Mouse (Mus musculus) stomach, postnatal 0 days (tissue): ENCODE data around the gene Snx29. TPM values are rescaled to one million over a fixed set of nuclear protein-coding genes. Genes with fewer than 3 reads are reported as not detected.

Source experiments
- ATAC-seq: fragments of 200-750 bp; cut with Nextera tagmentation; 2 replicates; pipeline ENCODE4 v1.8.0; 2017; ENCODE audit not compliant: low FRiP score, low TSS enrichment
- DNase-seq: peaks from one replicate; pipeline ENCODE4 v3.0.0-alpha.2; 2016; ENCODE audit warnings: low spot score
- H3K27ac ChIP-seq: fragments of 300-500 bp; sonication (generic); replicated peaks from 2 replicates; pipeline ENCODE4 v1.5.1; 2014; ENCODE audit warnings: mild to moderate bottlenecking, control low read depth
- H3K27me3 ChIP-seq: fragments of 300-500 bp; sonication (generic); 2 replicates; pipeline ENCODE4 v1.6.1; 2014; ENCODE audit warnings: low read length; ENCODE audit not compliant: control insufficient read depth, insufficient read depth
- H3K36me3 ChIP-seq: fragments of 300-500 bp; sonication (generic); 2 replicates; pipeline ENCODE4 v1.6.1; 2014; ENCODE audit warnings: low read length, mixed read lengths; ENCODE audit not compliant: control insufficient read depth, insufficient read depth
- H3K4me1 ChIP-seq: fragments of 300-500 bp; sonication (generic); replicated peaks from 2 replicates; pipeline ENCODE4 v1.6.1; 2014; ENCODE audit warnings: antibody characterized with exemption; ENCODE audit not compliant: control insufficient read depth, insufficient read depth
- H3K4me2 ChIP-seq: fragments of 300-500 bp; sonication (generic); replicated peaks from 2 replicates; pipeline ENCODE4 v1.6.1; 2014; ENCODE audit warnings: low read depth, mild to moderate bottlenecking, control low read depth, moderate library complexity
- H3K4me3 ChIP-seq: fragments of 300-500 bp; sonication (generic); 2 replicates; pipeline ENCODE4 v1.5.1; 2014; ENCODE audit warnings: low read depth, low read length, control low read depth
- H3K9ac ChIP-seq: fragments of 300-500 bp; sonication (generic); 2 replicates; pipeline ENCODE4 v1.6.1; 2014; ENCODE audit warnings: mild to moderate bottlenecking, low read length, control low read depth, mixed read lengths
- H3K9me3 ChIP-seq: fragments of 300-500 bp; sonication (generic); 2 replicates; pipeline ENCODE4 v1.6.1; 2016; ENCODE audit warnings: low read length; ENCODE audit not compliant: control insufficient read depth
- CTCF ChIP-seq: IDR thresholded peaks from 2 replicates; pipeline ENCODE4 v1.5.1; 2016; ENCODE audit warnings: antibody characterized with exemption, low read depth, mild to moderate bottlenecking, moderate library complexity
- EP300 ChIP-seq: optimal IDR thresholded peaks from 2 replicates; pipeline ENCODE3; 2016; ENCODE audit warnings: antibody characterized with exemption
- WGBS: fragments of 180-500 bp; shearing (Covaris S2); extraction: QIAGEN DNeasy Blood & Tissue Kit; methylation state at CpG from one replicate; pipeline ENCODE4 v1.1.7; 2014; 5-methylcytosine and 5-hydroxymethylcytosine counted together
- polyA plus RNA-seq: library from polyadenylated mRNA; unstranded; fragments of >200 nt; fragmentation: Nextera tagmentation; extraction: Ambion mirVana; gene quantifications from 2 replicates; pipeline ENCODE4 v1.2.1, GENCODE M21; 2015

The Snx29 gene
- polyA plus RNA-seq, 1 experiment from 2014 or later, result 4.8 TPM

DNA sequence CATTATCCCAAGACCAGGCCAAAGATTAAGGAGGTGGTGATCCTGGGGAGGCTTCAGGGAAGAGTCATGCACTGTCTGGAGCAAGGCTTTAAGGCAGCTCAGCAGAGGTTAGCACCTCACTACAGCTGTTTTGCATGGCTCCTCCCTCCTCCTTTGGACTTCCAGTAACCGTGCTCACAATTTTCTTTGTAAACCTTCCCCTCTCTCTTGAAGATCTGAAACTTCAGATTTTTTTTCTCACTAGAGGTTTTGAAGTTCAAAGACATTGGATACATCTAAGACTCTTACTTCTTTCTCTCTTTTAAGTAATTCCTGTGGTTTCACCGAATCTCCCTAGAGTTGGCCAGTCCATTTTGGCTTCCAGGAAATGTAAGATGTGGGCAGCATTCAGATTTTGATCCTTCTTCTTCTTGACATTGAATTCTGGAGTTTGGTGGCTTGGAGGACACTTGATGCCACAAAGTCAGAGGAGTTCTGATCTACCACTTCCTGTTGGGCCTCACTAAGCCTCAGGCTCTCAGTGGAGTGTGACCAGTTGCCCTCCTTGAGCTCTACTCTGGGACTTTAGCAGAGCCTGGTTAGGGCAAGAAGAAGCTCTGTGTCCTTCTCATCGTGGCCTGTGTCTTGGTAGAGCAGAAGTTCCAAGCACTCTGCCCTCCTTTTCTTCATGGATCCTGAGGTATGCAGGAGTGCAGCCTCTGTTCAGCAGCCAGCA is 255.0 kb downstream of the Snx29 start:
- Histone ChIP-seq H3K4me2 (no peak overlapping the region), H3K4me3 (no peak overlapping the region), H3K9me3 (no peaks in the 10 kb centered on the region), H3K27ac (no peak overlapping the region), H3K36me3 (no peaks in the 10 kb centered on the region), H3K27me3 (no peaks in the 10 kb centered on the region), H3K4me1 (no peaks in the 10 kb centered on the region), H3K9ac (no peak overlapping the region)
- no peak for TF ChIP-seq EP300
- WGBS, result 68% methylated on average over 3 of the region's 3 CpGs
- ATAC-seq (no peak), DNase-seq (no peak)

DNA sequence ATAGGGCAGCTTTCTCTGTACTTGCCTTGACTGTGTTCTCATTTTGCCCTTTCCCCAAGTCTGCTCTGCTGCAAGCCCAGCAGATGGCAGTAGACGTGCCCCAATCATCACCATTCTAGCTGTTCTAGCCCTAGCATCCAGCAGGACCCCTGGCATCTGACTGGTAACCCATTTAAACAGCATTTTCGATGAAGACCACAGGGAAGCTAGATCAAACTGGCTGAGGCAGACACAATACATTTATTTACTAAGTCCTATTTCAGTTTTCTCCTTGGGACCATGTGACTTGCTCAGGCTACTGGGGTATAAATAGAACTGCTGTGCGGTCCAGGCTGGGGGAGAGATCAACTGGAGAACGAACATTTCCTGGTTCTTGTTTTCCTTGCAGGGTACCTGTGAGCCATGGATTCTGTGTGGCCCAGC is 257.0 kb downstream of the Snx29 start:
- Histone ChIP-seq H3K36me3 (no peaks in the 10 kb centered on the region), H3K4me1 (no peaks in the 10 kb centered on the region), H3K27me3 (no peaks in the 10 kb centered on the region), H3K9ac (no peak overlapping the region), H3K9me3 (no peaks in the 10 kb centered on the region), H3K4me2 (no peak overlapping the region), H3K4me3 (no peak overlapping the region), H3K27ac (no peak overlapping the region)
- peak; percentile 24 for DNase-seq
- TF ChIP-seq EP300 (no peak), CTCF (peak; percentile 84)
- WGBS, result 45% methylated on average over 4 of the region's 4 CpGs
- ATAC-seq, result 0 out of 2 replicates have a peak, but pooled peaks have one; percentile 24

DNA sequence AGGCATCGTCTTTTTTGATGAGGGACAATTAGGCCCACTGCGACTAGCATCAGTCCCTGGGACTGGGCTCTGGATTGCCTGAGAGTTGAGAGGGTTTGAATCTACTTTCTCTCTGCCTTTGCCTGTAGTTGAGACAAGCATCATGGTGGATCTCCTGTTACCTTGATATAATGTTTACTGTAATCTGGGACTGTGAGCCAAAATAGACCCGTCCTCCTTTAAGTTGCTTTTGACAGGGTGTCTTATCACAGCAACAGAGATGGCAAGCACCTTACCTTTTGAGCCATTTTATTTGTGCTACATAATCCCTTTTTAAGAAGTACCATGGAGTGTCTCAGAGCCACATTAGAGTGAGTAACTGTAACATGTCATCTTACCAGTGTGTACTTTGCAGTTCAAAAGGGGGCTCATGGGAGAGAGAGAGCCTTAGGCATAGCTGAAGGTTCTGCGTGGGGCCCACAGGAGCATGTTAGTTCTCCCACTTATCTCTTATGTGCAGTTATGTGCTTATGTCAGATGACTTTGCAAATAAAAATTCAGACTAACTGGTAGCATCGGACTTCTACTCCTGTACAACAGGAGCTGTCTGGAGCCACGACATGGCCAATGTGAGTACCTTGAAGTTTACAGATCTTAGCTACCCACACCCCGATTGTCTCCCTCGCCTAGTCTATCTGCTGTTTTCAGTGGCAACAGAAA is 261.4 kb downstream of the Snx29 start:
- Histone ChIP-seq H3K27me3 (no peaks in the 10 kb centered on the region), H3K4me3 (no peak overlapping the region), H3K27ac (no peak overlapping the region), H3K36me3 (no peaks in the 10 kb centered on the region), H3K4me2 (no peak overlapping the region), H3K9me3 (no peaks in the 10 kb centered on the region), H3K9ac (no peak overlapping the region), H3K4me1 (no peaks in the 10 kb centered on the region)
- ATAC-seq, result no peak
- WGBS, result 88% methylated on average over 8 of the region's 8 CpGs
- DNase-seq, result no peak
- TF ChIP-seq CTCF, result no peak
- TF ChIP-seq EP300, result no peak

DNA sequence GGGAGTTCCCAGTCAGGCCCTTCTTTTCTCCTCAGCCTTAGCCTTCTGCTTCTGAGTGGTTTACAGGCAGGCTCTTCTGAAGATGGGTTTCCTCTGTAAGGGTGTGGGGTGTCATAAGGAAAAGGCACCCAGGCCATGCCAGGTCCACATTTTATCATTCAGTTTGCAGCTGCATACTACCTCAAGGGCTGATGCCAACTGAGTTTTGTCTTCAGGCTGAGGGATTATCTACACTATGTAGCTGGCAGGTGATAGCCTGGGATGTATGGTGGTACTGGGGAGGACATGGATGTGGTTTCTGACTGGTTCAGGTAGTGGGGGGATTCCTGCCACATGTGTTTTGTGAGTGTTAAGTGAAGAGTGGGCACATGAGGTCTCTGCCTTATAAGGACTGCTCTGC is 266.0 kb downstream of the Snx29 start:
- ATAC-seq, result no peak
- Histone ChIP-seq H3K27ac (no peak overlapping the region), H3K27me3 (no peaks in the 10 kb centered on the region), H3K9ac (no peak overlapping the region), H3K9me3 (no peaks in the 10 kb centered on the region), H3K4me2 (no peak overlapping the region), H3K4me1 (no peaks in the 10 kb centered on the region), H3K4me3 (no peak overlapping the region), H3K36me3 (no peaks in the 10 kb centered on the region)
- DNase-seq, result no peak
- TF ChIP-seq EP300 (no peak), CTCF (no peak)

DNA sequence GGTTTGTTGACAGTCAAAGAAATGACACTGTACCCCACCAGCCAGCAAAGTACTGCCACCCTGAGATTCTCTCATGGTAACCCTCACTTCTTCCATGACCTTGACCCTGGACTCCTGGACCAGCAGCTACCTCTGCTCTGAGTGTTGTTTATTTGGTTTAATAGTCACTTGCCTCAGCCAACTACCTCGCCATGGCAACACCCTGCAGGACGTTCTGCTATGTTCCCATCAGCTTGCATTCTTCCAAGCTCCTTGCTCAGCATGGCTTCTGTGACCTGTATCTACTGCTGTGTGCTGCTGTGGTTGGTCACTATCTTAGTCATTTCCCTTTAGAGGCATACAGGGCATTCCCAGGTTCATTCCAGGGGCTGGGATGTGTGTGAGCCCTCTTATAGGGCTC is 266.6 kb downstream of the Snx29 start:
- Histone ChIP-seq H3K27ac (no peak overlapping the region), H3K27me3 (no peaks in the 10 kb centered on the region), H3K4me2 (no peak overlapping the region), H3K4me1 (no peaks in the 10 kb centered on the region), H3K36me3 (no peaks in the 10 kb centered on the region), H3K4me3 (no peak overlapping the region), H3K9ac (no peak overlapping the region), H3K9me3 (no peaks in the 10 kb centered on the region)
- 55% methylated on average over 2 of the region's 2 CpGs for WGBS
- ATAC-seq (no peak), DNase-seq (no peak)
- TF ChIP-seq EP300, result no peak
- no peak for TF ChIP-seq CTCF
